Mouse (Mus musculus) spleen, adult 2 months (tissue): ENCODE data around the gene Arhgap25. TPM values are rescaled to one million over a fixed set of nuclear protein-coding genes. Genes with fewer than 3 reads are reported as not detected.

Experiments
- DNase-seq, 2 experiments: peaks; one replicate each; pipeline versions ENCODE4 v3.0.0 to v3.0.0-alpha.2; 2012 to 2021; ENCODE audit warnings: low spot score in 2 of 2, low read depth in 1 of 2
- H3K27ac ChIP-seq: fragments of 200-500 bp; 2 replicates; pipeline ENCODE4 v1.5.1; 2012; ENCODE audit warnings: low read length, inconsistent platforms; ENCODE audit not compliant: insufficient read depth
- H3K27me3 ChIP-seq: fragments of 200-500 bp; 2 replicates; pipeline ENCODE4 v1.6.1; 2012; ENCODE audit warnings: mild to moderate bottlenecking, moderate library complexity, low read length, inconsistent platforms; ENCODE audit not compliant: control insufficient read depth, insufficient read depth
- H3K36me3 ChIP-seq: fragments of 200-500 bp; 2 replicates; pipeline ENCODE4 v1.6.1; 2012; ENCODE audit warnings: mild to moderate bottlenecking, low read length, inconsistent platforms; ENCODE audit not compliant: control insufficient read depth, insufficient read depth
- H3K4me1 ChIP-seq: fragments of 200-500 bp; 2 replicates; pipeline ENCODE4 v1.6.1; 2011; ENCODE audit warnings: inconsistent platforms; ENCODE audit not compliant: control insufficient read depth, insufficient read depth, insufficient read length
- H3K4me3 ChIP-seq: fragments of 200-500 bp; 2 replicates; pipeline ENCODE4 v1.5.1; 2011; ENCODE audit warnings: mild to moderate bottlenecking, inconsistent platforms; ENCODE audit not compliant: insufficient read depth, insufficient read length; ENCODE audit errors: extremely low read depth
- CTCF ChIP-seq: fragments of 200-500 bp; IDR thresholded peaks from 2 replicates; pipeline ENCODE4 v1.5.1; 2011; ENCODE audit warnings: mild to moderate bottlenecking, inconsistent platforms; ENCODE audit not compliant: insufficient read depth, insufficient read length, insufficient replicate concordance; ENCODE audit errors: extremely low read depth
- POLR2A ChIP-seq: fragments of 200-500 bp; IDR thresholded peaks from 2 replicates; pipeline ENCODE4 v1.6.1; 2011; ENCODE audit warnings: low read depth, low read length, inconsistent platforms
- WGBS: fragments of 180-500 bp; shearing (Covaris S2); methylation state at CpG from one replicate; pipeline ENCODE4 v1.1.7; 2018; 5-methylcytosine and 5-hydroxymethylcytosine counted together
- polyA plus RNA-seq: library from polyadenylated mRNA; depleted of rRNA; stranded (reverse); fragments of >200 nt; gene quantifications from 2 replicates; pipeline ENCODE4 v1.2.3, GENCODE M21; 2012

Arhgap25 gene
- polyA plus RNA-seq, 1 experiment: 17.3 TPM

- peak overlapping the region; percentile 93 for H3K27ac ChIP-seq
- H3K4me1 ChIP-seq: peaks cover 64% of the 10 kb centered on the region
- H3K27me3 ChIP-seq: no peaks in the 10 kb centered on the region
- DNase-seq: no peak
- 28% methylated on average over 9 of the region's 9 CpGs for WGBS
- no peak overlapping the region for H3K4me3 ChIP-seq
- TF ChIP-seq CTCF: no peak
- no peak for TF ChIP-seq POLR2A
- 0 out of 2 replicates have a peak, but pooled peaks cover 2% of the 10 kb centered on the region for H3K36me3 ChIP-seq
Observed at GRCm38 (mm10) chr6:87535651-87536050, 2.6 kb upstream of the Arhgap25 start.

GRCm38 (mm10) chr6:87534855-87535575 is 2.0 kb upstream of the Arhgap25 start:
- peaks cover 61% of the 10 kb centered on the region for H3K4me1 ChIP-seq
- 24% methylated on average over 9 of the region's 9 CpGs for WGBS
- TF ChIP-seq CTCF (no peak), POLR2A (no peak)
- H3K27me3 ChIP-seq: no peaks in the 10 kb centered on the region
- H3K4me3 ChIP-seq: no peak overlapping the region
- peak overlapping the region; percentile 93 for H3K27ac ChIP-seq
- peak; percentile 40 to 68 for DNase-seq
- H3K36me3 ChIP-seq: 0 out of 2 replicates have a peak, but pooled peaks cover 2% of the 10 kb centered on the region

- Histone ChIP-seq H3K36me3 (peaks cover 7% of the 10 kb centered on the region; the same call in 1 of the 2 replicates), H3K27me3 (no peaks in the 10 kb centered on the region), H3K4me3 (peak overlapping the region; percentile 58), H3K27ac (peak overlapping the region; percentile 68), H3K4me1 (peaks cover 39% of the 10 kb centered on the region; the same call in 1 of the 2 replicates)
- TF ChIP-seq CTCF (no peak), POLR2A (no peak)
- DNase-seq: no peak
- 37% methylated on average over 2 of the region's 2 CpGs for WGBS
Observed at GRCm38 (mm10) chr6:87531456-87532015, 1.5 kb downstream of the Arhgap25 start.

GRCm38 (mm10) chr6:87530386-87530785 is 2.7 kb downstream of the Arhgap25 start:
- TF ChIP-seq POLR2A (no peak), CTCF (no peak)
- peaks cover 29% of the 10 kb centered on the region; the same call in 1 of the 2 replicates for H3K4me1 ChIP-seq
- 0 out of 2 replicates have a peak overlapping the region, but pooled peaks have one; percentile 8 for H3K27ac ChIP-seq
- H3K4me3 ChIP-seq: peak overlapping the region; percentile 28; the same call in 1 of the 2 replicates
- DNase-seq: no peak
- H3K27me3 ChIP-seq: no peaks in the 10 kb centered on the region
- peaks cover 10% of the 10 kb centered on the region; the same call in 1 of the 2 replicates for H3K36me3 ChIP-seq
- 58% methylated on average over 2 of the region's 2 CpGs for WGBS

- H3K4me1 ChIP-seq: peaks cover 17% of the 10 kb centered on the region; the same call in 1 of the 2 replicates
Observed at GRCm38 (mm10) chr6:87527846-87528557, 5.1 kb downstream of the Arhgap25 start.

GRCm38 (mm10) chr6:87527366-87527765 is 5.7 kb downstream of the Arhgap25 start:
- peaks cover 12% of the 10 kb centered on the region; the same call in 1 of the 2 replicates for H3K36me3 ChIP-seq
- WGBS: 64% methylated on average over 4 of the region's 4 CpGs
- H3K27ac ChIP-seq: no peak overlapping the region
- H3K27me3 ChIP-seq: no peaks in the 10 kb centered on the region
- no peak for DNase-seq
- H3K4me1 ChIP-seq: peaks cover 17% of the 10 kb centered on the region; the same call in 1 of the 2 replicates
- H3K4me3 ChIP-seq: no peak overlapping the region
- TF ChIP-seq POLR2A: no peak
- TF ChIP-seq CTCF: no peak

More at GRCm38 (mm10) chr6:87527846-87528557, 5.1 kb downstream of the Arhgap25 start:
- Histone ChIP-seq H3K36me3 (peaks cover 12% of the 10 kb centered on the region; the same call in 1 of the 2 replicates), H3K27me3 (no peaks in the 10 kb centered on the region), H3K27ac (no peak overlapping the region), H3K4me3 (no peak overlapping the region)
- DNase-seq: no peak
- TF ChIP-seq CTCF (no peak), POLR2A (no peak)
- 83% methylated on average over 6 of the region's 6 CpGs for WGBS
